Mouse (Mus musculus): ENCODE measurements around the gene Lgr6. TPM values are rescaled to one million over a fixed set of nuclear protein-coding genes. Genes with fewer than 3 reads are reported as not detected.

The Lgr6 gene
- total RNA-seq, 1 experiment from 2014 or later, result not detected

Other genes with a start within 250 kb of the Lgr6 start
- gene Ppp1r12b, start 149.3 kb downstream of the Lgr6 start, total RNA-seq (2017), result 4.5 to 13.3 TPM (median 7.7 TPM) in 3 replicates
- 2.3 to 8.6 TPM (median 3.1 TPM) in 3 replicates for gene Ube2t, start 142.7 kb downstream of the Lgr6 start, total RNA-seq (2017)
- gene Ptpn7, start 27.4 kb upstream of the Lgr6 start, total RNA-seq (2017), result 25.1 to 87.0 TPM (median 26.0 TPM) in 3 replicates
- 52.6 to 85.7 TPM (median 55.1 TPM) in 3 replicates for gene Arl8a, start 41.5 kb upstream of the Lgr6 start, total RNA-seq (2017)
- not detected in 3 replicates for gene Gpr37l1, start 62.4 kb upstream of the Lgr6 start, total RNA-seq (2017)
- 0.19 TPM in 1 of 3 replicates, not detected in the others for gene Elf3, start 153.3 kb upstream of the Lgr6 start, total RNA-seq (2017)
- gene Rnpep, start 178.8 kb upstream of the Lgr6 start, total RNA-seq (2017), result 66.6 to 85.9 TPM (median 71.4 TPM) in 3 replicates
- 11.7 to 18.5 TPM (median 16.7 TPM) in 3 replicates for gene Timm17a, start 208.5 kb upstream of the Lgr6 start, total RNA-seq (2017)
- gene Lmod1, start 219.5 kb upstream of the Lgr6 start, total RNA-seq (2017), result not detected in 3 replicates

Data from monocyte, adult 5-6 weeks (primary cell).